In the genomic region with DNA sequence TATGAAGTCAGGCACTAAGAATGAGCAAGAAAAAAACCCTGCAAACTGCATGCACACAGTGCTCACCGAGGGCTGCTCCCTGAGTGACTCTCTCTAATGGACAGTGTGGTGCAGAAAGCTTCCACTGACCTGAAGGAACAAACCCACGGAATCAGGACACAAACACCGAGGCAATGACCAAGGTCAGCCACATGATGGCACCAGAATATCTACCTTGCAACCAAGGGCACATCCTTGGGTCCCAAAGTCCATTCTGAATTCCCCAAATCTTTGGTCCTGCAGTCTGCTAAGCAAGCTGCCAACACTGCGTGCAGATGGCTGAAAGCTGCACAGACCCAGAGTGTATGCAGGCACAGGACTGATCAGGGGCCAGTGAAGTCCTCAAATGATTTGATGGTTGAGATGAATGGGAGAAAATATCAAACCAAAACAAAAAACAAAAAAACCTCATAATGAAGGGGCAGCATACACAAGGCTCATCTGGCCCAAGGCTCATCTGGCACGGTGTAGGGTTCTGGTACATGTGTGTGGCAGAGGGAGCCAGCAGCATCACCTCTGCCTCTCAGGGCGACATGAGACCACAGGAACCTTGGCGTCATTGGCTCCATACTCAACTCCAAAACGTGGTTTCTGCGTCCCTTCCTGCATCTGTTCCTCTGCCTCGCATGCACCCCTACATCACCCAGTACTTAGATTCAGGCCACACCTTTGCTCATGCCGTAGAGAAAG, we compare ENCODE assay signal across 8 mouse cellular contexts.
DNase-seq lines count a peak whose midpoint lies in the region; ATAC-seq and TF ChIP-seq lines count a peak whose summit lies in the region.

No protein-coding gene starts in this region.

- H3K36me3 ChIP-seq in MEL (ENCODE audit: control insufficient read depth in 1 of 2, insufficient read depth in 2 of 2, low read length in 2 of 2), result peaks cover 0 to 4% of the 10 kb centered on the region in 2 experiments; a peak in 2 of 4 replicates
- peaks cover 43% of the 10 kb centered on the region for H3K36me3 ChIP-seq in midbrain, embryonic 15.5 days (replicated peaks)

- WGBS in midbrain, embryonic 15.5 days, result 77% methylated on average over 11 of the region's 11 CpGs

- no peak for TF ChIP-seq POLR2A in MEL (IDR thresholded peaks at IDR 0.05; ENCODE audit: control insufficient read depth in 1 of 2, insufficient read depth in 1 of 2, low read depth in 1 of 2, low read length in 2 of 2, poor library complexity in 1 of 2)

- no peak for ATAC-seq in CD4-positive, CD25-positive, alpha-beta regulatory T cell, adult 4 months
- ATAC-seq in hematopoietic stem cell, adult 5-6 weeks (replicated peaks in 1 of 2; ENCODE audit: insufficient read depth in 1 of 2, low FRiP score in 2 of 2, low TSS enrichment in 1 of 2, low read depth in 1 of 2, poor library complexity in 2 of 2, severe bottlenecking in 2 of 2), result peak; percentile 17 to 44; a peak in 1 of 4 replicates
- ATAC-seq in midbrain, embryonic 15.5 days (replicated peaks), result peak; percentile 40; the same call in 1 of the 2 replicates

- H3K4me2 ChIP-seq in midbrain, embryonic 15.5 days, result no peak overlapping the region

- H3K9ac ChIP-seq in MEL (ENCODE audit: control insufficient read depth, low read depth, low read length, poor library complexity, severe bottlenecking), result no peak overlapping the region
- H3K9ac ChIP-seq in midbrain, embryonic 15.5 days, result no peak overlapping the region

- peak; percentile 56 for TF ChIP-seq RAD21 in MEL (IDR thresholded peaks at IDR 0.05; ENCODE audit: low read depth, low read length)

- H3K79me2 ChIP-seq in MEL (ENCODE audit: control insufficient read depth, insufficient read depth, low read length, poor library complexity), result no peaks in the 10 kb centered on the region

- H3K9me3 ChIP-seq in MEL (replicated peaks; ENCODE audit: insufficient read depth, low read length), result no peaks in the 10 kb centered on the region
- no peaks in the 10 kb centered on the region for H3K9me3 ChIP-seq in midbrain, embryonic 15.5 days

- peak; percentile 32 for DNase-seq in CD4-positive, CD25-positive, alpha-beta regulatory T cell, adult 2 months (ENCODE audit: low read depth, low spot score)
- DNase-seq in MEL (ENCODE audit: low read depth, low spot score), result peak; percentile 27
- peak; percentile 61 for DNase-seq in cerebellum, adult 9-11 months
- DNase-seq in left cerebral cortex, adult 8-10 months (ENCODE audit: low spot score in 2 of 2), result peak; percentile 22 to 28
- peak; percentile 20 for DNase-seq in yolk sac, embryonic 10.5 days (ENCODE audit: low spot score)

- H3K4me3 ChIP-seq in MEL (ENCODE audit: control insufficient read depth in 1 of 2, insufficient read depth in 1 of 2, low read depth in 2 of 2, low read length in 2 of 2), result no peak overlapping the region
- no peak overlapping the region for H3K4me3 ChIP-seq in midbrain, embryonic 15.5 days

- peak; percentile 42 to 61 (median 58) for TF ChIP-seq CTCF in MEL (IDR thresholded peaks at IDR 0.05 in 2 of 3, conservative IDR thresholded peaks at IDR 0.05 in 1 of 3; ENCODE audit: control insufficient read depth in 1 of 3, insufficient read depth in 1 of 3, low read depth in 2 of 3, low read length in 3 of 3, poor library complexity in 1 of 3, severe bottlenecking in 1 of 3)

- no peak for TF ChIP-seq EP300 in MEL (IDR thresholded peaks at IDR 0.05; ENCODE audit: low read depth in 1 of 2, low read length in 2 of 2)

- no peaks in the 10 kb centered on the region for H3K27me3 ChIP-seq in MEL (ENCODE audit: control insufficient read depth in 1 of 2, insufficient read depth in 2 of 2, low read length in 2 of 2)
- H3K27me3 ChIP-seq in midbrain, embryonic 15.5 days (replicated peaks), result no peaks in the 10 kb centered on the region

- no peak overlapping the region for H3K27ac ChIP-seq in MEL (ENCODE audit: control insufficient read depth, low read depth, low read length)
- H3K27ac ChIP-seq in midbrain, embryonic 15.5 days, result no peak overlapping the region

- no peaks in the 10 kb centered on the region for H3K4me1 ChIP-seq in MEL (ENCODE audit: control insufficient read depth in 1 of 2, insufficient read depth in 2 of 2, low read length in 2 of 2)
- no peaks in the 10 kb centered on the region for H3K4me1 ChIP-seq in midbrain, embryonic 15.5 days

TF ChIP-seq in MEL, 35 proteins besides CTCF, POLR2A, EP300 and RAD21:
- no peak for TF ChIP-seq POLR2AphosphoS5 (IDR thresholded peaks at IDR 0.05; ENCODE audit: borderline replicate concordance, low read depth, low read length)
- TF ChIP-seq POLR2AphosphoS2 (IDR thresholded peaks at IDR 0.05; ENCODE audit: low read length), result no peak
- no peak for TF ChIP-seq MEF2A (IDR thresholded peaks at IDR 0.05; ENCODE audit: extremely low read depth, insufficient replicate concordance, low read depth, low read length, poor library complexity, severe bottlenecking)
- peak; percentile 65 for TF ChIP-seq SMC3 (IDR thresholded peaks at IDR 0.05; ENCODE audit: low read depth, low read length)
- no peak for TF ChIP-seq SIN3A (IDR thresholded peaks at IDR 0.05; ENCODE audit: low read length)
- TF ChIP-seq BHLHE40 (IDR thresholded peaks at IDR 0.05; ENCODE audit: borderline replicate concordance, low read depth, low read length), result no peak
- TF ChIP-seq ZKSCAN1 (IDR thresholded peaks at IDR 0.05; ENCODE audit: low read depth, low read length), result no peak
- no peak for TF ChIP-seq MYB (IDR thresholded peaks at IDR 0.05; ENCODE audit: low read depth, low read length)
- TF ChIP-seq MAFK (IDR thresholded peaks at IDR 0.05; ENCODE audit: borderline replicate concordance, low read depth, low read length), result no peak
